Mouse (Mus musculus) intestine, embryonic 14.5 days (tissue): ENCODE measurements around the gene Kdm2a. TPM values are rescaled to one million over a fixed set of nuclear protein-coding genes. Genes with fewer than 3 reads are reported as not detected.

Experiments used
- ATAC-seq: fragments of 200-750 bp; cut with Nextera tagmentation; replicated peaks from 2 replicates; pipeline ENCODE4 v1.8.0; 2017; ENCODE audit warnings: low read depth, moderate number of reproducible peaks, moderate TSS enrichment, moderate library complexity; ENCODE audit not compliant: low FRiP score, low TSS enrichment
- DNase-seq: peaks from one replicate; pipeline ENCODE4 v3.0.0-alpha.2; 2018; ENCODE audit warnings: low spot score
- H3K27ac ChIP-seq: fragments of 300-500 bp; sonication (generic); 2 replicates; pipeline ENCODE4 v1.5.1; 2014; ENCODE audit warnings: low read depth, mild to moderate bottlenecking, control low read depth
- H3K27me3 ChIP-seq: fragments of 300-500 bp; sonication (generic); replicated peaks from 2 replicates; pipeline ENCODE4 v1.6.1; 2014; ENCODE audit warnings: low read length, control low read depth; ENCODE audit not compliant: control insufficient read depth, insufficient read depth
- H3K36me3 ChIP-seq: fragments of 300-500 bp; sonication (generic); 2 replicates; pipeline ENCODE4 v1.6.1; 2014; ENCODE audit warnings: low read length, control low read depth; ENCODE audit not compliant: control insufficient read depth, insufficient read depth
- H3K4me1 ChIP-seq: fragments of 300-500 bp; sonication (generic); replicated peaks from 2 replicates; pipeline ENCODE4 v1.6.1; 2014; ENCODE audit warnings: low read length, control low read depth, mixed read lengths; ENCODE audit not compliant: control insufficient read depth, insufficient read depth
- H3K4me2 ChIP-seq: fragments of 300-500 bp; sonication (generic); 2 replicates; pipeline ENCODE4 v1.6.1; 2014; ENCODE audit warnings: low read length
- H3K4me3 ChIP-seq: fragments of 300-500 bp; sonication (generic); 2 replicates; pipeline ENCODE4 v1.5.1; 2014; ENCODE audit warnings: low read depth, low read length, control low read depth, mixed read lengths
- H3K9ac ChIP-seq: fragments of 300-500 bp; sonication (generic); 2 replicates; pipeline ENCODE4 v1.6.1; 2014; ENCODE audit warnings: mild to moderate bottlenecking, low read length
- H3K9me3 ChIP-seq: fragments of 300-500 bp; sonication (generic); 2 replicates; pipeline ENCODE4 v1.6.1; 2016; ENCODE audit warnings: low read length, control low read depth; ENCODE audit not compliant: control insufficient read depth
- WGBS: fragments of 180-500 bp; shearing (Covaris S2); extraction: QIAGEN DNeasy Blood & Tissue Kit; methylation state at CpG from one replicate; pipeline ENCODE4 v1.1.7; 2014; 5-methylcytosine and 5-hydroxymethylcytosine counted together
- polyA plus RNA-seq: library from polyadenylated mRNA; unstranded; fragments of >200 nt; fragmentation: Nextera tagmentation; extraction: Ambion mirVana; gene quantifications from 2 replicates; pipeline ENCODE4 v1.2.1, GENCODE M21; 2014

Kdm2a gene
- polyA plus RNA-seq, 1 experiment from 2014 or later: 56.7 TPM

DNA sequence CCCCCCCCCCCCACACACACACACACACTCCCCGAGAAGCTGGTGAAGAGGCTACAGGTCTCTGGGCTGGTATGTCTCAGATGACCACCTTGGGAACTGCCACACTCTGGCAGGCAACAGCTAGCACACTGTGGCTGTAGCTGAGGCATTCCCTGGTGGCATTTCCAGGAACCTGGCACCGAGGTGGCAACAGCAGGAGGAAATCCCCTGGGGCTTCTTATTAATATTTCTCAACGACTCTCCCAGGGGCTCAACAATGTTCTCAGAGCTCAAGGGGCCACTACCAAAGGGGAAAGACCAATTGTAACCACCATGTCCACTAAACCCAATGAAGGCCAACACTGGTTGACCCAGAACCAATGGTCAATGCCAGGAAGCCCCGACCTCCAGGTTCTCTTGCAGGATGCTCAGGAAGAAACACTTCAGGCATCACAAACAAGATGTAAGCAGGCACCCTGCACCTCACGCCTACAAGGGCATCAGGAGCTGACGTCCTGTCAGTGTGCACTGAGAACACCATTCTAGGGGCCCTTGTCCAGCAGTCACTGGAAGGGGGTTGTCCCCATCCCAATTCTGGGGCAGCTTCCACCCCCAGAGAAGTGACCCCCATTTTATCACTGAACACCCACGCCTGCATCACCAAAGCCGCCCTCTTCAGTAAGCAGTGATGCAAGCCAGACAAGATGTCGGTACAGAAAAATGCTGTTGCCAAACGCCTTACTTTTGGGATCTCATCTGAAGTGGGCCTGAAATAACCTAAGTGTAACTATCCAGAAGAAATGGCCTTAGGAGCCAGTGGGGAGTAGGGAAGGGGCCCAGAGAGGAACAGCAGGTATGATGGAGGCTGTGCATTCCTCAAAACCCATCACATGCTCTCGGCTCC, 97.0 kb downstream of the Kdm2a start:
- no peak for ATAC-seq
- Histone ChIP-seq H3K27me3 (no peaks in the 10 kb centered on the region), H3K27ac (peak overlapping the region; percentile 75), H3K9me3 (no peaks in the 10 kb centered on the region), H3K36me3 (no peaks in the 10 kb centered on the region), H3K4me2 (peak overlapping the region; percentile 54), H3K9ac (no peak overlapping the region), H3K4me1 (peaks cover 57% of the 10 kb centered on the region), H3K4me3 (no peak overlapping the region)
- WGBS: 57% methylated on average over 11 of the region's 11 CpGs
- no peak for DNase-seq

DNA sequence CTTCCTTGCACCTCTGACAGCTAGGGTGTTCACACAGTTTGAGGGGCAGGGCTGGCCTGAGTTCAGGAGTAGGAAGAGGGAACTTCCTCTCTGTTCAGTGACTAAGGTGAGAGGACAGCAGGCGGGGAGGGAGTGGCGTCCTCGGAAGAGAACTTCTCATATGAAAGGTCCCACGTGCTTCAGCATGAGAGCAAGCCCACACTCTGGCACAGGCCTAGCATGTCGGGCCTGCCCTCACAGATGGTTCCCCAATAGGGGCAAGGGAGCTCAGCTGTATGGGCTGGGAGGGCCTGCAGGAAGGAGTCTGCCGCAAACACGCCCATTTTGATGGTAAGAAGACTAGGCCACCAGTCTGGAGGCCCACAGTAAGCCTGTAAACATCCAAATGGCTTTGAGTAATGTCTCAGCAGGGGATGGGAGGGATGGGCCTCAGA, 97.8 kb downstream of the Kdm2a start:
- DNase-seq (no peak), ATAC-seq (no peak)
- Histone ChIP-seq H3K27me3 (no peaks in the 10 kb centered on the region), H3K4me3 (no peak overlapping the region), H3K4me1 (peaks cover 57% of the 10 kb centered on the region), H3K9me3 (no peaks in the 10 kb centered on the region), H3K9ac (no peak overlapping the region), H3K27ac (0 out of 2 replicates have a peak overlapping the region, but pooled peaks have one; percentile 25), H3K36me3 (no peaks in the 10 kb centered on the region), H3K4me2 (no peak overlapping the region)
- 52% methylated on average over 7 of the region's 7 CpGs for WGBS

DNA sequence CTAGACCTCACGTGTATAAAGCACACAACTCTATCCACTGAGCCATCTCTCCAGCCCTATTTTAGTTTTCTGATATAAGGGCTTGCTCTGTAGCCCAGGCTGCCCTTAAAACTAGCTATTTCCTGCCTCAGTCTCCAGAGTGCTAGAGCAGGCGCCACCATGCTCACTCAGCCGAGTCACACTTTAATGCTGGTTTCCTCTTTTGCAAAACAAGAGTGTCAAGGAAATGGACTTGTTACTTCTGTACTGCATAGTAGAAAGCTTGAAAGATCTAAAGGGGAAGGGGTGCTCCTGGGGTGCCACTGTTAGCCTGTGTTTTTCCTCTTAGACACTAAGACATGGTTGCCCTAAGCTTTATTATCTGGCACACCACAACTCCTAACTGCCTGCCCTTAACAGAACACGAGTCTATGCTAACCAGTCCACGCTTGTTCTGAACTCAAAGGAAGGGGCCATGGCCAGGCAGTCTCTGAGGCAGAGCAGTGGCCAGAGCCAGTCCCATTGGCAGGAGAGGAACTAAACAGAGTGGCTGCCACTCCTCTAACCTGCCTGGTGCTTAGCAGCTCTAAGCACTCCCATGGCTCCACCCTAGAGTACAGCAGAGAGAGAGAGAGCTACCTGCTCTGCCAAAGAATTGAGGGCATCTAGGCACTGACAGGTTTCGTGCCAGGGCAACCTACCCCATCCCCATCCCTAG, 98.4 kb downstream of the Kdm2a start:
- ATAC-seq: no peak

DNA sequence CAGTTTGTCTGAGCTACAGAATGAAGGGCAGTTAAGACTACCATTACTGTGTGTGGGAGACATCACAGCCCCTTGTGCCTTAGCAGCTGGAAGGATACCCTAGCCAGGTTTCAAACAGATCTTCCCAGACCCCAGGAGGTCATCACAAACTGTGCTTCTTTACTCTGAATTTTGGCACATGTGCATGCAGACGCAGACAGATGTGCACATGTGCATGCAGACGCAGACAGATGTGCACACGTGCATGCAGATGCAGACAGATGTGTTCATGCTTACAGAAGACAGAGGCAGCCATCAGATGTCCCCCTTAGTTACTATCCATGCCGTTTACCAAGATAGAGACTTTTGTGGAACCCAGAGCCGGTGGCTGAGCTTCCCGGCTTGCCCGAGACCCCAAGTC, 99.0 kb downstream of the Kdm2a start:
- Histone ChIP-seq H3K4me2 (no peak overlapping the region), H3K27ac (no peak overlapping the region), H3K9ac (no peak overlapping the region), H3K9me3 (no peaks in the 10 kb centered on the region), H3K36me3 (no peaks in the 10 kb centered on the region), H3K4me3 (no peak overlapping the region), H3K27me3 (no peaks in the 10 kb centered on the region), H3K4me1 (peaks cover 52% of the 10 kb centered on the region)
- 89% methylated on average over 7 of the region's 7 CpGs for WGBS
- ATAC-seq (no peak), DNase-seq (no peak)

More for the DNA sequence above, 98.4 kb downstream of the Kdm2a start:
- no peak overlapping the region for H3K9ac ChIP-seq
- no peak overlapping the region for H3K4me2 ChIP-seq
- no peaks in the 10 kb centered on the region for H3K36me3 ChIP-seq
- H3K4me1 ChIP-seq: peaks cover 54% of the 10 kb centered on the region
- no peak overlapping the region for H3K27ac ChIP-seq
- 83% methylated on average over 6 of the region's 6 CpGs for WGBS
- DNase-seq: no peak
- H3K9me3 ChIP-seq: no peaks in the 10 kb centered on the region
- no peak overlapping the region for H3K4me3 ChIP-seq
- H3K27me3 ChIP-seq: no peaks in the 10 kb centered on the region

DNA sequence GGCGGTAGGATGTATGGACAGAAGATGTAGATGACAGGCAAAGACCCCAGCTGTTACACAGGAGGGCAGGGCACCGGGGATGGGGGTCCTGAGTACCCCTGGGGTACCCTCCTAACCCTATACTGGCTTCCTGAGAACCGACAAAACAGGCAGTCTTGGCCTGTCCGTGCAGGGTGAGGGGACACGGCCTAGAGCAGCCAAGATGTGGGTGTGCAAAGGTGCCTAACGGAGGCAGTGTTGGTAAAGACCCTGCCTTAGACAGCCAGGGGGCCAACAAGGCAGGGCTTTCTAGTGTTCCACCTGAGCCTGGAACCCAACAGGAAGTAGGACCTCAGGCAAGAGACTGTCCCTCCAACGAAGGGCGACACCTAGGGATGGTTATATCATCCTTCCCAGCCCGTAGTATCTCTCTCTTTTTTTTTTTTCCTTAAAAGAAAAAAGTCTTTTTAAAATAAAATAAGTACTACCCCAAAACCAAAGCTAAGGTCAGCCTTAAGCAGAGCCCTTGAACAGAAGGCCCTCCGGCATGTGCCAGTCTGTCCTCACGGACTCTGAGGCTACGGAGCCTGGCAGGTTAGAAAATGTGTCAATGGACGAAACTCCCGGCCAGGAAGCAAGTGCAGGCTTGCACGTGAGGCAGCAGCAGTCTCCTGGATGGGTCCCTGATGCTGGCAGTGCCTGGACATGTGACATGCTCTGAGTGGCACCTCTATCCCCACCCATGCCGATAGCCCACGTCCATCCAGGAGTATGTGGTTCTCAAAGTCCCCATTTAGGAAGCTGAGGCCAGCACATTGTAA, 99.6 kb downstream of the Kdm2a start:
- Histone ChIP-seq H3K9ac (no peak overlapping the region), H3K27me3 (no peaks in the 10 kb centered on the region), H3K9me3 (no peaks in the 10 kb centered on the region), H3K4me3 (no peak overlapping the region), H3K27ac (no peak overlapping the region), H3K4me1 (peaks cover 46% of the 10 kb centered on the region), H3K4me2 (no peak overlapping the region), H3K36me3 (no peaks in the 10 kb centered on the region)
- DNase-seq: no peak
- WGBS: 89% methylated on average over 17 of the region's 17 CpGs
- ATAC-seq: no peak

DNA sequence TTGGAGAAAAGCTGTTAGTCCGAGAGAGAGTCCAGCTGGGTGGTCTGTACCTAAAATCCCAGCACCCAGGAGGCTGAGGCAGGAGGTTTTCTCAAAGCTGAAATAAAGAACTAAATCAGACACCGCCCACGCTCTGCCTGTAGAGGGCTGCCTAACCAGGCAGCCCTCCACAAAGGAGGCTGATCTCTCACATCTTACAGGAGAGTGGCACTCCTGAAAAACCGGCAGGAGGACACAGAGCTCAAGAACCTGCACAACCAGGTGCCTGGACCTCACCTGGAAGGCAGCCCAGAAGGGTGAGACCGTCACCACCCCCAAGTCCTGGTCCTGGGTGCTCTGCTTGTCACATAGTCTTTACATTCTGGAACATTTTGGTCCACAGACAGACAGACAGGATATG, 100.2 kb downstream of the Kdm2a start:
- Histone ChIP-seq H3K4me1 (peaks cover 39% of the 10 kb centered on the region), H3K4me3 (no peak overlapping the region), H3K9ac (no peak overlapping the region), H3K36me3 (peaks cover 2% of the 10 kb centered on the region), H3K4me2 (no peak overlapping the region), H3K9me3 (no peaks in the 10 kb centered on the region), H3K27ac (no peak overlapping the region), H3K27me3 (no peaks in the 10 kb centered on the region)
- 92% methylated on average over 5 of the region's 5 CpGs for WGBS
- no peak for DNase-seq
- ATAC-seq: no peak

DNA sequence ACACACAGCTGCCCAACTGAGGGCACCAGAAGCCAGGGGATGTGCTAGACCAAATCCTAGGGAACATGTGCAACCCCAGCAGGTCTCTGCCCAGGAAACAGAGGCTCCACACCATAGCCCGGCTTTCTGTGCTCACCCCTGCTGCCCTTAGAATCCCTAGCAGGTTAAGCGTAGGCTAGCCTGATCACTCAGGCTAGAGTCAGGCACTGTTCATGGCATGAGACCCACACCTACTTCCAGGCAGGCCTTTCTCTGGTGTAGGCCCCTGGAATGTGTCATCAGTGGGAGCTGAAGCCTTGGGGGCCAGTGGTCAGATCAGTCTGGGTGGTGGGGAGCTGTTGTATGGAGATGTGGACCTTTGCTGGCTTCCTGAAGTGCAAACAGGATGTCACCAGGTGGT, 101.5 kb downstream of the Kdm2a start:
- ATAC-seq: no peak
- 88% methylated on average over 2 of the region's 2 CpGs for WGBS
- no peak overlapping the region for H3K4me3 ChIP-seq
- no peak overlapping the region for H3K27ac ChIP-seq
- H3K9me3 ChIP-seq: no peaks in the 10 kb centered on the region
- H3K36me3 ChIP-seq: peaks cover 15% of the 10 kb centered on the region
- no peaks in the 10 kb centered on the region for H3K27me3 ChIP-seq
- H3K4me2 ChIP-seq: no peak overlapping the region
- H3K9ac ChIP-seq: no peak overlapping the region
- no peak for DNase-seq
- peaks cover 27% of the 10 kb centered on the region for H3K4me1 ChIP-seq

DNA sequence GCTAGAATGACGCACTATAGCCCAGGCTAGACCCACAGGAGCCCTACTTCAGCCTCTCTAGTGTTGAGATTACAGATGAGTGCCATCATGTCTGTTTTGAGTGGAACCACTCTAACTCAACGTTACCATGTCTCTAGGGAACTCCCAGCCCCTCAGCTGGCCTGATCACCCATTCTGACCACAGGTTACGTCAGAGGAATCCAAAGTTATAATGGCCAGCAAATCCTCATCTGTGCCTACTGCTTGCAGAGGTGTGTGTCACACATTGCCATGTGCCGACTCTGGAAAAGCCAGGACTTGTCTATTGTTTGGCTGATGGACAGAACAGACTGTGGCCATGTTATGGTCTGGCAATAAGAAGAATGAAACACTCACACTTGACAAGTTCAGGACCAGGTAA, 102.7 kb downstream of the Kdm2a start:
- ATAC-seq: no peak
- no peak overlapping the region for H3K27ac ChIP-seq

More for the DNA sequence above, 102.7 kb downstream of the Kdm2a start:
- Histone ChIP-seq H3K4me1 (peaks cover 15% of the 10 kb centered on the region), H3K4me3 (no peak overlapping the region), H3K9me3 (no peaks in the 10 kb centered on the region), H3K36me3 (peaks cover 27% of the 10 kb centered on the region), H3K9ac (no peak overlapping the region), H3K4me2 (no peak overlapping the region), H3K27me3 (no peaks in the 10 kb centered on the region)
- WGBS: 86% methylated on average over 4 of the region's 4 CpGs
- DNase-seq: no peak
